ENCODE assay signal across 14 mouse cellular contexts in genomic region chr1:82986738-82987137, GRCm38 (mm10).
"Had no signal": no experiment of that assay in that cellular context is flagged by ENCODE, and none has a peak within 500 bp of the region (broad histone marks: within the 10 kb centered on the region; RNA-seq: fewer than 3 reads in every experiment).

No protein-coding gene starts in this region.

- ATAC-seq: liver, embryonic 12.5 days; liver, postnatal 0 days; lung, postnatal 0 days had no signal

- DNase-seq: left cerebral cortex, postnatal 4 days; liver; liver, embryonic 13.5 days; liver, postnatal 0 days; lung, adult 18-20 months; lung, adult 2 months; lung, embryonic 14.5 days; lung, postnatal 10 days; lung, postnatal 14 days; lung, postnatal 36 days; lung, postnatal 4 days; midbrain, embryonic 14.5 days had no signal
